Mouse (Mus musculus) cerebellum, postnatal 36 days (tissue): ENCODE data around the gene Creld1.

Experiments used
- DNase-seq, 2 experiments: peaks; one replicate each; pipeline ENCODE4 v3.0.0; 2021 to 2022; ENCODE audit warnings: mixed read lengths in 2 of 2

Gene Creld1

DNA sequence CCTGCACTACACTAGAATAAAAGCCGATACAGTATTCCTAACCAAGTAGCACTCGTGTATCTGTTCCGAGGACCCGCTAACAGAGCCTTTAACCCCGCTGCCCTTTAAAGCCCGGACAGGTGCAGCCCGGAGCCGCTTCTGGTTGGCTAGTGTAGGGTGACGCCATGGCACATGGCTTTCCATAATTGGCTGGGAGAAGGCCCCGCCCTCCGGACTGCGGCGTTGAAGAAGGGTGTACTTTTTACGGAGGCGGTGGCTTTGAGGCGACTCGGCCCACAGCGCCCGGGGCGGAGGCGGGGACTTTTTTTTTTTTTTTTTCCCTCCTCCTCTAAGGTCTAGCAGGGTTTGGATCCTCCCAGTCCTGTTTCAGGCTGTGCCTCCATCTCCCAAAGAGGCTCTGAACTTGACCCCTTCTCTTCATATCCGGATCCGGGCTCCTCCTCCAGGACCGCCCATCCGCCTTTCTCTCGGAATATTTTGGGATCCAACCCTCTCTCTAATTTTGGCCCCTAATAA lies at the start of gene Creld1:
Creld1 (plus strand) TSS at position 198 of the 516 bp plus-strand sequence.
- DNase-seq: peak; percentile 95

DNA sequence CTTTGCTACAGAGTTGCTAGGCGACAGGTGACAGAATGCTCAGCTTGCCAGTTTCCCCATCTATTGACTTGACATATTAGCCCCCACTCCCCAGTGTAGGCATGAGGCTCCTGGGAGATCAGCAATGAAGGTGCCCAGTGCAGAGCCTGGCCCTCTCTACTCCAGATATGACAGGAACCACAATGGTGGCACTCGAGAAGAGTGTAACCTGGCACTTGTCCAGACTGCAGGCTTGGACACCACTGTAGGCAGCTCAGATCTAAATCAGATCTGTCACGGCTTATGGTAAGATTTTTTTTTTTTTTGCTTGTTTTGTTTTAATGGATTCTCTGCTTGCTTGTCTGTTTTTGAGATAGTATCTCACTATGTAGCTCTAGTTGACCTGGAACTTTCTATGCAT lies 49.4 kb upstream of the Creld1 start:
- no peak for DNase-seq

DNA sequence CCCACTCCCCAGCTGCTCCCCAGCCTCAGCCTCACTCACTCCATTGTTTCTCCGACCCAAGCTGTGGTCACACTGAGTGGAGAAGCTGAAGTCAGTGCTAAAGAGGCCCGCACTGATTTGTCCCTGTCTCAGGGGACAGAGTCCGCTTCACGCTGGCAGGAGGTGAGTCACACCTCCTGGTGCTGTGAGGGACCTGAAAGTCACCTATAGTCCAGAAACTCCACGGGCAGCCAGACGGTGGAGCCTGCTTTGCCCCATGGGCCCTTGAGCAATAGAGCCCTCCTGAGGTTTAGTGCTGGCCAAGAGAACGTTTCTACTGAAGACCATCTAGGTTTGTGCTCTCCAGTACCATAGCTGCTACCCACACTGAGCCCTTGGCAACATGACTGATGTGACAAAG lies 48.4 kb upstream of the Creld1 start:
- no peak for DNase-seq

GRCm38 (mm10) chr6:113435664-113436205 lies 47.4 kb upstream of the Creld1 start, which contains the start of gene Cidec:
Cidec (minus strand) TSS chr6:113435760.
- no peak for DNase-seq

GRCm38 (mm10) chr6:113437135-113437534 lies 46.0 kb upstream of the Creld1 start:
- DNase-seq: no peak

GRCm38 (mm10) chr6:113438721-113439430 lies 44.2 kb upstream of the Creld1 start:
- no peak for DNase-seq

DNA sequence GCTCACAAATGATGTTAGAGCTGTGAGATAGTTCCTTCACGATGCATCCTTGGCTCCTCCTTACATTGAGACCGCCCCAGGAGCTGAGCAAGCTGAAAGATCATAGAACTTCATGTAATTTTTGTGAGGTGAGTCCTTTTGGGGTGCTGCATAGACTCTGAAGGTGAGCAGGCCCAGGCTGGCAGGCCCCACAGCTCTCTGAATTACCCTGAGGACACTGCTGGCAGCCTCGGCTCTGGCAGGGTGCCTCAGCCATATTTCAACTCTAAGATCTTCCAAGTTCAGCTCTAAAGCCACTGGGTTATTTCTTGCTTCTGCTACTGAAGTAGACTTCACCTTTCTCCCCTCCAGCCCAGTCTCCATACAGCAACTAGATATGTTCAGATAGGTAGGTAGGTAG lies 42.4 kb upstream of the Creld1 start:
- DNase-seq: no peak

DNA sequence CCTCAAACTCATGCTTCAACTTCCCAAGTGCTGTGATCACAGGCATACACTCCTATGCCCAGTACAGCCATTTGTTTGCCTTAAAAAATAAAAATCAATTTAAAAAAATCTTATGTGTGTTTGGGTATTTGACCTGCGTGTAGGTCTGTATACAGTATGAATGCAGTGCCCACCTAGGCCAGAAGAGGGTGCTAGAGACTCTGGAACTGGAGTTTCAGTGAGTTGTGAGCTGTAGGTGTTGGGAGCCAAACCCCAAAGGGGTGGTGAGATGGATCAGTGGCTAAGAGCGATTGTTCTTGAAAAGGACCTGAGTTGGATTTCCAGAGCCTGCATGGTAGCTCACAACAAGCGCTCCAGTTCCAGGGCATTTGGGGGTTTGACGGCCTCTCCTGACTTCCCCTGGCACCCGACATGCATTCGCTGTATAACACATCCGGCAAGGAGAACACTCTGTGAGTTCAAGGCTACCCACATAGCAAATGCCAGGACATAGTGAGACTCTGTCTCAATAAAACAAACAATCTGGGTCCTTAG lies 41.9 kb upstream of the Creld1 start:
- peak; percentile 79 to 85 for DNase-seq

GRCm38 (mm10) chr6:113442087-113442441 lies 41.0 kb upstream of the Creld1 start:
- no peak for DNase-seq

DNA sequence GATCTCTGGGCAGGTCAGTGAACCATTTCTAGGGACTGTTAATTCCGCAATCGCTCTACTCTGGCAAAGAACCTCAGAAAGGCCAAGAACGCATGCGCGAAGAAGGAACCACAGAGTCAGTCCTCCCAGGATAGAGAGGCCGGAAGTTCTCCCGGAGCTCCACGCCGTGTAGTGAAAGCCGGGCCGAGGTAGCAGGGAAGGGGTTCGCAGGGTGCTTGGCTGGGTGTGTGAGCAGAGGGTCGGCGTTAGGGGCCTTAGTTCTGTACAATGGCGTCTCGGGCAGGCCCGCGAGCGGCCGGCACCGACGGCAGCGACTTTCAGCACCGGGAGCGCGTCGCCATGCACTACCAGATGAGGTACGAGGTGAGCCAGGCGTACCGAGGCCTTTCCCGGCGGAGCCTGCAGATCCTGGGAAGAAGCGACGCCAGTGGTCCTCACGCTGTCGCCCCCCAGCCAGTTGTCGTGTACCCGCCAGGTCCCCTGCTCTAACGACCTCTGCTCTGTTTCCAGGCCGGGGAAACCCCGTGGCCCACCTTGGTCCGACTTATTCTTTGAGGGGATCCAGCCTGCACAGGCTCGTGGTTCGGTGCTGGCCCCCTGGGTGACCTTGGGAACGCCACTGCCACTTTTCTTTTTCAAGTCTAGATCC lies 40.5 kb upstream of the Creld1 start, which contains the start of gene Jagn1:
Jagn1 (plus strand) TSS at position 128 of the 649 bp plus-strand sequence.
- peak; percentile 90 to 95 for DNase-seq

DNA sequence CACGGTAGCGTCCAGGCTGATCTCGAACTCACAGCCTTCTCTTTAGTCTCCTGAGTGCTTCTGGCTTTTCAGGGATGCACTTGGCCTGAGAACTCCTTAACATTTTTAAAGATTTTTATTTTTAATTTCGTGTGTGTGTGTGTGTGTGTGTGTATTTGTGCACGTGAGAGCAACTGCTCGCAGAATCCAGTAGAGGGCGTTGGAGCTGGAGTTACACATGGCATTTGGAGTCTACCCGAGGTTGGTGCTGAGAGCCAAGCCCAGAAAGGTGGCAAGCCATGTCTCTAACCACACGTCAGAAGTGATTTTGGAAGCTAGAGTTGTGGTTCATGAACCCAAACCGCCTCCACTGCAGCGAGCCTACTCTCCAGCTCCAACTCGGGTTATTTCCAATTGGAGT lies 40.0 kb upstream of the Creld1 start:
- DNase-seq: no peak

DNA sequence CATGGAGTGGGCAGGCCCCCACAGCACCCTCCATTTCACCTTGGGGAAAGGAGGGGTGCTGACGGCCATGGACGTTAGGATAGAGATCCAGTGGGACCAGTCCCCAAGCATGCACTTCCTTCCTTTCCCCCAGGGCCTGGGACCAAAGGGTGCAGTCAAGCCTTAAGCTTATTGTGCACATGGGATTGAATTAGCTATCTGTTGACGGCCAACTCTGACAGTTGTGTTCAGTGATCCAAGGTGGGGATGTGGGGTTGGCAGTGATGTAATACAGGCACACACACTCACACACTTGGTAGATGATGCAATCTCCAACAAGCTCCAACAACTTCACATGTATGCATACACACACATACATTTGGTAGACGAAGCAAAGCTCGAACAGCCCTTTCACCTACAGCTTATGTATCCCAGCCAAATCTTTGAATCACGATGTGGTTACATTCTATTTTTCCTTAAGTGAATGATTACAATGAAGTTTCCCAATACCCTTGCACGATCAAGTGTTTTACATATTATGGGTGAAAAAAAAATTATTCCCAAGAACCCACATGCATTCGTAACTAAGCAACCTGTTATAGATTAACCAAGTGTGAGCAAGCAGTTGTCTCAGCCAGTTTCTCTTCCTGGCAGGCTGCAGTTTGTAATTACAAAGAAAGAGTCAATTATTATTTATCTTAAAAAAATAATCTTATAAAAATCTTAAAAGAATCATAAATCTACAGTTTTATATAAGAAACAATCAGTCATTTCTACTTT lies 38.7 kb upstream of the Creld1 start:
- no peak for DNase-seq

DNA sequence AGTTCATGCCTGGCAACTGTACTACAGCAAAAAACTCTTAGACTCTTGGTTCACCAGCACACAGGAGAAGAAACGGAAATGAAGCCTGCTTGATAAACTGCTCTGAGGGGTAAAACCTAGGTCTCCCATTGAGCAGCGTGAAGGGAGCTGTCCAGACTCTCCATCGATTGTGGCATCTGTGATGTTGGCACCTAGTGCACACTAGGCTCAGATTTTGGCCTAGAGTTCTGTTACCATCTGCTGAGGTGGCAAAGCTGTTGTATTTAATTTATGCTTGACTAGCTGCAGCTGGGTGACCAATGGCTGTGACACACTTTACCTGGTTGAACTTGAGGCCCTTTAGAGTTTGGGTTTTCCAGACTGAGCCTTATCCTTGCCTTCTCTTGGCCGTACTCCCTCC lies 35.5 kb upstream of the Creld1 start:
- peak in 1 of 2 experiments; percentile 15 for DNase-seq

- DNase-seq: no peak
These were observed 31.3 kb upstream of the Creld1 start for GRCm38 (mm10) chr6:113451839-113452238.

- no peak for DNase-seq
These were observed 28.1 kb upstream of the Creld1 start for GRCm38 (mm10) chr6:113455007-113455406.

DNA sequence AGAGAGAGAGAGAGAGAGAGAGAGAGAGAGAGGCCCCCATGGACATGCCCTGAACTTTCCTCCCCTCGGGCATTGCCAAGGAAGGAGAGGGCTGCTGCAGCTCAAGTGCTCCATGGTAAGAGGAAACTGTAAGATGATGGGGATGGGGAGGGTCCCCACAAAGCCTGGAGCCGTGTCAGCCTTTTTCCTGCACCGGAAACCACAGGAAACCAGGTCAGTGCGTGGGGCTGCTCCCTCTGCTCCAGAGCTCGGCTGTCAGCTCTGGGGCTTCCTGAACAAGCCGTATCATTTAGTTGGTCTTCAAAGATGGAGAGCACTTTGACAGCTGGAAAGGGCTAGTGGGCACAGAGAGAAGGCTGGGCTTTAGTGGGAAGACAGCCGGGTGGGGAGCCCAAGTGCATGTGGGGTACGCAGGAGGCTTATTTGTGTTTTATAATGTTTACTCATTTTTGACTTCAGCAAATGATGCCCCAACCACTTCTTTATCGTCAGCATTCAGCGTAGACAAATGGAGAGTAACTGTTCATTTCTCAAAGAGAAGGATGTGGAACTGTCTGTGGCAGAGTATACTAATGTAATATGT lies 25.1 kb upstream of the Creld1 start, which contains the start of gene Il17re:
Il17re (plus strand) TSS at position 533 of the 583 bp plus-strand sequence.
- DNase-seq: no peak

DNA sequence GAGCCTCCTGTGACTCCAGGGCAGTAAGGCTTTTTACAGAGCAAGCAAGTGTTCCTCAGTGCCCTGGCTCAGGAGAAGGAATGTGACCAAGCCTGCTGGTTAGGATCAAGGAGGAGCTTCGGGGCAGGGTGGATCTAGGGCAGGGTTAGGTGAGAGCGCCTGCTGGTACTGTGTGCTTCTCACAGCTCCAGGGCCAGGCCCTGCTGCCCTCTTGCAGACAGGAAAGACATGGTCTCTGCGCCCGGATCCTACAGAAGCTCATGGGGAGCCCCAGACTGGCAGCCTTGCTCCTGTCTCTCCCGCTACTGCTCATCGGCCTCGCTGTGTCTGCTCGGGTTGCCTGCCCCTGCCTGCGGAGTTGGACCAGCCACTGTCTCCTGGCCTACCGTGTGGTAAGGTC lies 24.5 kb upstream of the Creld1 start:
- peak; percentile 36 to 40 for DNase-seq

DNA sequence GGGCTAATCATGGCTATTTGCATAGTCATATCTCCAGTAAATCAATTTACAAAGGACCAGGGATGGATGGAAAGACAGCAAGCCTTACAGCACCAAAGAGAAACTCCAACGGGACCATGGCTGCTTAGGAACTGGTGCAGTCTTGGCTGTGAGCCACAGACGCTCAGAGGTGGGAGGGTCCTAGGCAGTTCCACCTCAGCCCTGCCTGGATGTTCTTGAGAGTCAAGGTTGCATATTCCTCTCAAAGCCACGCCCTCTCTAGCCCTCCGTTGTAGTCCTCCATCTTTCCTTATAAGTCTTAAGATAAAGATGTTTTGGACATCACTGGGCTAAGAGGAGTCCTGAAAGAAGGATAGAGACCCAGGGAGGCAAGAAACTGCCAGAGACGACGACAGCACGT lies 19.1 kb upstream of the Creld1 start:
- DNase-seq: no peak

DNA sequence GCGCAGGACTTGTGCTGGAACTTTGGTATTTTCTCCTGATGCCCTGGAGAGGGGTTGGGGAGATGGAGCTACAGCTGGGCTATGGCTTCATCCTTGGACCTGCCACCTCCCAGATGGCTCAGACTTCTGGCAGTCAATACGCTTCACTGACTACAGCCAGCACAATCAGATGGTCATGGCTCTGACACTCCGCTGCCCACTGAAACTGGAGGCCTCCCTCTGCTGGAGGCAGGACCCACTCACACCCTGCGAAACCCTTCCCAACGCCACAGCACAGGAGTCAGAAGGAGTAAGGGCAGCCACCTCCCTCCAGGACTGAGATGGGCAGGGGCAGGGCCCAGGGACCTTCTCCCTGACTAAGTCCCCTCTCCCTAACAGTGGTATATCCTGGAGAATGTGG lies 17.5 kb upstream of the Creld1 start:
- DNase-seq: no peak

DNA sequence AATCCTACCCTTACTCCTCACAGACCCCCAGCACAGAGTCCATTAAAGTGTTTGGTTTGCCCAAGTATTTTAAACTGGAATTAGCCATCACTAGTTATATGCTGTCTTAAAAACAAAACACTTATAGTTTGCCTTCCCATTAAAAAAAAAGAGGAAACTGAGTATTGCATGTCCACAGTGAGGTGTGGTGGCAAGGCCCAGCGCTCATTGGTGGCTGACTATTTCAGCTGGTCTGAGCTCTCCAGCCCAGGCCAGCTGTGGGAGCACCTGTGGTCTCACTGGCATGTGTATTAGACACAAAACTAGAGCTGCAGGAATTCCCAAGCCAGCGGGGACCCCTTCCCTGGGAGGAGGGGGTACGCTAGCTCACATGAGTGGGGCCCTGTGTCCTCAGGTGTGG lies 14.6 kb upstream of the Creld1 start:
- DNase-seq: no peak

DNA sequence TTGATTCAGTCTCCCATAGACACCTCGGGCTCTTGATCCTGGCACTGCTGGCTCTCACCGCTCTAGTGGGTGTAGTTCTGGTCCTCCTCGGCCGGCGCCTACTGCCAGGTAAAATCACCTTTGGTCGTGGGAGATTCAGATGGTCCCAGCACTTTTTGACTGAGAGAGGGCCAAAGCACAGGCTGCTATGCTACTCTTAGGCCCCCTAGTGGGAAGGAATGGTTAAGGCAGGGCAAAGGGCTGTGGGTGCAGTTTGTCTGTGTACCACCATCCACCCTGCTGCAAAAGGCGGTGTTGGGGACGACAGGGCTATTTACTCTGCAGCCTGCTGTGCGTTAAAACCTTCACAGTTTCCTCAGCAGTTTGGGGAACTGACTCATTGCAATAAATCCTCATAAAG lies 14.1 kb upstream of the Creld1 start:
- peak; percentile 69 to 74 for DNase-seq

DNA sequence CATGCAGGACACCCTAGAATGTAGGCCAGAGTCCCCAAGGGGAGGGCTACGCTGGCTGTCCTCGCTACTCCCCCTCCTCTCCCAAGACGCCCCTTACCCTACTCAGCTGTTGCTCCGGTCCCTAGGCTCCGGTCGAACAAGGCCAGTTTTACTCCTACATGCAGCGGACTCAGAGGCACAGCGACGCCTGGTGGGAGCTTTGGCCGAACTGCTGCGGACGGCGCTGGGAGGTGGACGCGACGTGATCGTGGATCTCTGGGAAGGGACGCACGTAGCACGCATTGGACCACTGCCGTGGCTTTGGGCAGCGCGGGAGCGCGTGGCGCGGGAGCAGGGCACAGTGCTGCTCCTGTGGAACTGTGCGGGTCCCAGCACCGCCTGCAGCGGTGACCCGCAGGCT lies 13.7 kb upstream of the Creld1 start:
- DNase-seq: peak; percentile 78 to 82
